Mouse (Mus musculus) stomach, postnatal 0 days (tissue): ENCODE data around the gene Tpp2.

Experiments used
- CTCF ChIP-seq: IDR thresholded peaks from 2 replicates; pipeline ENCODE4 v1.5.1; 2016; ENCODE audit warnings: antibody characterized with exemption, low read depth, mild to moderate bottlenecking, moderate library complexity
- EP300 ChIP-seq: optimal IDR thresholded peaks from 2 replicates; pipeline ENCODE3; 2016; ENCODE audit warnings: antibody characterized with exemption

GRCm38 (mm10) chr1:44027651-44028050 lies 94.2 kb downstream of the Tpp2 start:
- TF ChIP-seq CTCF = no peak
- no peak for TF ChIP-seq EP300
